Mouse (Mus musculus): Measurements from ENCODE around the gene Ceacam19. TPM values are rescaled to one million over a fixed set of nuclear protein-coding genes. Genes with fewer than 3 reads are reported as not detected.

Gene Ceacam19
- polyA plus RNA-seq, 1 experiment from 2014 or later: 0.14 TPM

GRCm38 (mm10) chr7:19841686-19842413, 45.9 kb downstream of the Ceacam19 start:
- DNase-seq (ENCODE audit: low spot score): peak; percentile 85

DNA sequence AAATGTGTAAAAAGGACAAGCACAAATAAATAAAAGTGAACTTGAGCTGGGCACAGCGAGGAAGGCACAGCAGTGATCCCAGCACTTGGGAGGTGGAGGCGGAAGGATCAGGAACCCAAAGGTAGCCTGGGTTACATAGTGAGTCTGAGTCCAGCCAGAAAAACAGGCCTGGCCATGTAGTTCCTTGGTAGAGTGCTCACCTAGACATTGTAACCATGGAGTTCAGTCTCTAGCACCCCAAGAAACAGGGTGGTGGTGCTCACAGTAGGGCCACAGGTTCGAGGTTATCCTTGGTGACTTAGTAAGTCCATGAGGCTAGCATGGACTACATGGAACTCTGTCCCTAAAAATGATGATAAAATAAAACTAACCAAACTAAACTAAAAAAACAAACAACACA, 46.8 kb downstream of the Ceacam19 start:
- no peak for DNase-seq (ENCODE audit: low spot score)

DNA sequence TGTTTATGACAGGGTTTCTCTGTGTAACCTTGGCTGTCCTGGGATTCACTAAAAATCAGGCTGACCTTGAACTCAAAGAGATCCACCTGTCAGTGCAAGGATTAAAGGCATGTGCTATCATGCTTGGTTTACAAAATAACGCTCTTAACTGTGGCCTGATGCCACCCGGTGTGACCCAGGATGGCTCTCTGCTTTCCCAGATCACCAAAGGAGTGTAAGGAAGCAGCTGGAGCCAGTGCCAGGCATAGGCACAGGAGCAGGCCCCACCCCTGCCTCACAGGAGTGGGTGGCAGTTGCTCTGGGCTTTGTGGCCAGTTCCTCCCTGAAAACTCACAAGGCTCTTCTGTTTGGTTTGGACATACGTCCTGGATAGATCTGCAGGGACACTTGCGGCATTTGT, 47.4 kb downstream of the Ceacam19 start:
- DNase-seq (ENCODE audit: low spot score): no peak

DNA sequence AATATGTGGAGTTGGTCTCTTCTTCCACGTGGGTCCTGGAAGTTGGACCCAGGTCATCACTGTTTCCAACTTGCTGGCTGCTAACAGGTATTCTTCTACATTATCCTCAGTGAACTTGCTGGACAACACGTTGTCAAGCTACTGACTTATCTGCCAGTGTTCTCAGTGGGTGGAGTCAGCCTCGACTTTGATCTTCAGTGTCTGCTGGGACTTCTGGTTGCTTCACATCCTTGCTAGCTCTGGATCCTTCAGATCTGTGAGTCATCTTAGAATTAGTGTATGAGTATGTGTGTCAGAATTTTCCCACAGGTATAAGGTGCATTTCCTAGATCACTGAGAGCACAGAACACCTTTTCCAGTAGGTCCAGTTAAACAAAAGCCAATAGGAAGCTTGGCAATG, 50.9 kb downstream of the Ceacam19 start:
- DNase-seq (ENCODE audit: low spot score): no peak

- DNase-seq (ENCODE audit: low spot score): no peak
Measured at GRCm38 (mm10) chr7:19834055-19834454, 53.7 kb downstream of the Ceacam19 start.

DNA sequence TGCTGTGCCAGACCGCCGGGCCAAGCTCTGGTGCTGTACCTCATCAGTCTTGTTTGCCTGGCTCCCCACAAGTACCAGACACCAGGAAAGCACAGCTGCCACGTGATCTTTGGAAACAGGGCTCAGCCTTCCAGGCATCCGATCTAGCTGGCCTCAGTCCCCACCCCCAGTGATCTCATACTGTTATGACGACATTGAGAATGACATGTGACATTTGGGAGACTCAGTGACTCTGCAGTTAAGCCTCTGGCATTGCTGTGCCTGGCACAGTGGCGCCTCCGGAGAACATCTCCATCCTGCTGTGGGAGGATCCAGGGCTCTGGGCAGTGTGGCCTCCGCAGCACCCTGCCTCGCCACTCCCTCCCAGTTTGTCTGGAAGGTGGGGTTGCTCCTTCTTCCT, 55.9 kb downstream of the Ceacam19 start:
- no peak for DNase-seq (ENCODE audit: low spot score)

GRCm38 (mm10) chr7:19830682-19831156, 57.0 kb downstream of the Ceacam19 start:
- no peak for DNase-seq (ENCODE audit: low spot score)

DNA sequence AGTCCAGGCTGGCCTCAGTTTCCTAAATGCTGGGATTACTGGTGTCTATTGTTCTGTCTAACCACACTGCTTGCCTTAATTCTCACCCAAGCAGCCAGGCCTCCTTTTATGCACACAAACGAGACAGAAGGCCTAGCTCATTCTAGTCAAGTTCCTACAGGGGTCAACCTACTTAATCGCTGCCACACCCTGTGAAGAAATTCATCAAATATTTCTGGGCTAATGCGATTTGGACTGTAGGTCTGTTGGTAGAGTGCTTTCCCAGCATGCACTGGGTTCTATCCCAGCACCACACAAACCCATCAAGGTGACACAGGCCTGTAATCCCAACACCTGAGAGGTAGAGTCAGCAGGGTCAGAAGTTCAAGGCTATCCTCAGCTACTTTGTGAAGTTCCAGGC, 58.1 kb downstream of the Ceacam19 start:
- no peak for DNase-seq (ENCODE audit: low spot score)

DNA sequence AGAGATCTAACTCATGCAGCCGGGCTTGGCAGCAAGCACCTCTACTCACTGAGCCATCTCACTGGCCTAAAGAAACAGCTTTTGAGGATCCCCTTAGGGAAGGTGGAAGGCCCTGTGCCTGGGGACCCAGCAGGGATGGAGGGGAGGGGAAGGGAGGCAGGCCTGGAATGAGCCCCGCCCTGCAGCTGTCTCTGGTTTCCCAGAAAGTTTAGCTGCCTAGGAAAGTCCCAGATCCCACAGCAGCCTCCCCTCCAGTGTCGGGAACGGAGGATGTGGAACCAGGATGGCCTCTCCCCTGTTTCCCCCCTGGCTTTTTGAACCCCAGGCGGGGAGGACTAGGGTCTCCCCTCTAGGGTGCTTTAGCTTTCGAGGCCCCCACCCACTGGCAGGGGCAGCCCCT, 61.0 kb downstream of the Ceacam19 start:
- DNase-seq (ENCODE audit: low spot score): no peak

Other genes with a start within 250 kb of the Ceacam19 start
- 57.5 and 66.6 TPM in 2 replicates for gene Clptm1, start 222.9 kb downstream of the Ceacam19 start, polyA plus RNA-seq (2015; fragmentation: Nextera tagmentation; extraction: Ambion mirVana)
- 3.4 and 3.8 TPM in 2 replicates for gene Apoc2, start 210.0 kb downstream of the Ceacam19 start, polyA plus RNA-seq (2015; fragmentation: Nextera tagmentation; extraction: Ambion mirVana)
- gene Gm44805, start 206.5 kb downstream of the Ceacam19 start, polyA plus RNA-seq (2015; fragmentation: Nextera tagmentation; extraction: Ambion mirVana): 0.59 TPM in 1 of 2 replicates, not detected in the other
- 0.29 and 0.75 TPM in 2 replicates for gene Apoc4, start 206.5 kb downstream of the Ceacam19 start, polyA plus RNA-seq (2015; fragmentation: Nextera tagmentation; extraction: Ambion mirVana)
- 21.1 and 21.3 TPM in 2 replicates for gene Apoc1, start 195.3 kb downstream of the Ceacam19 start, polyA plus RNA-seq (2015; fragmentation: Nextera tagmentation; extraction: Ambion mirVana)
- 624 and 627 TPM in 2 replicates for gene Apoe, start 188.8 kb downstream of the Ceacam19 start, polyA plus RNA-seq (2015; fragmentation: Nextera tagmentation; extraction: Ambion mirVana)
- 132 and 140 TPM in 2 replicates for gene Tomm40, start 172.5 kb downstream of the Ceacam19 start, polyA plus RNA-seq (2015; fragmentation: Nextera tagmentation; extraction: Ambion mirVana)
- gene Nectin2, start 137.5 kb downstream of the Ceacam19 start, polyA plus RNA-seq (2015; fragmentation: Nextera tagmentation; extraction: Ambion mirVana): 7.0 and 7.1 TPM in 2 replicates
- gene Bcam, start 116.9 kb downstream of the Ceacam19 start, polyA plus RNA-seq (2015; fragmentation: Nextera tagmentation; extraction: Ambion mirVana): 29.7 and 30.9 TPM in 2 replicates
- 2.6 and 4.2 TPM in 2 replicates for gene Cblc, start 91.2 kb downstream of the Ceacam19 start, polyA plus RNA-seq (2015; fragmentation: Nextera tagmentation; extraction: Ambion mirVana)
- 9.5 and 13.1 TPM in 2 replicates for gene Bcl3, start 65.2 kb downstream of the Ceacam19 start, polyA plus RNA-seq (2015; fragmentation: Nextera tagmentation; extraction: Ambion mirVana)
- not detected in 2 replicates for gene Gm19345, start 36.0 kb downstream of the Ceacam19 start, polyA plus RNA-seq (2015; fragmentation: Nextera tagmentation; extraction: Ambion mirVana)
- gene Ceacam16, start 26.7 kb downstream of the Ceacam19 start, polyA plus RNA-seq (2015; fragmentation: Nextera tagmentation; extraction: Ambion mirVana): 0.46 and 0.59 TPM in 2 replicates
- 33.7 and 52.4 TPM in 2 replicates for gene Pvr, start 33.2 kb upstream of the Ceacam19 start, polyA plus RNA-seq (2015; fragmentation: Nextera tagmentation; extraction: Ambion mirVana)
- gene Igsf23, start 62.8 kb upstream of the Ceacam19 start, polyA plus RNA-seq (2015; fragmentation: Nextera tagmentation; extraction: Ambion mirVana): 14.8 and 15.5 TPM in 2 replicates
- gene Ceacam20, start 77.4 kb upstream of the Ceacam19 start, polyA plus RNA-seq (2015; fragmentation: Nextera tagmentation; extraction: Ambion mirVana): 0.06 TPM in 1 of 2 replicates, not detected in the other
- gene Nlrp9b, start 103.5 kb upstream of the Ceacam19 start, polyA plus RNA-seq (2015; fragmentation: Nextera tagmentation; extraction: Ambion mirVana): not detected in 2 replicates
- not detected in 2 replicates for gene Vmn1r91, start 211.7 kb upstream of the Ceacam19 start, polyA plus RNA-seq (2015; fragmentation: Nextera tagmentation; extraction: Ambion mirVana)
- not detected in 2 replicates for gene Gm16442, start 234.6 kb upstream of the Ceacam19 start, polyA plus RNA-seq (2015; fragmentation: Nextera tagmentation; extraction: Ambion mirVana)